Mouse (Mus musculus) liver, postnatal 0 days (tissue): ENCODE data around the gene Rnf135.

Experiments used
- CTCF ChIP-seq: sonication (generic); IDR thresholded peaks from 2 replicates; pipeline ENCODE4 v1.5.1; 2016; ENCODE audit warnings: antibody characterized with exemption, low read depth
- EP300 ChIP-seq: IDR thresholded peaks from 2 replicates; pipeline ENCODE4 v1.6.1; 2016; ENCODE audit warnings: antibody characterized with exemption, low read depth, mild to moderate bottlenecking

DNA sequence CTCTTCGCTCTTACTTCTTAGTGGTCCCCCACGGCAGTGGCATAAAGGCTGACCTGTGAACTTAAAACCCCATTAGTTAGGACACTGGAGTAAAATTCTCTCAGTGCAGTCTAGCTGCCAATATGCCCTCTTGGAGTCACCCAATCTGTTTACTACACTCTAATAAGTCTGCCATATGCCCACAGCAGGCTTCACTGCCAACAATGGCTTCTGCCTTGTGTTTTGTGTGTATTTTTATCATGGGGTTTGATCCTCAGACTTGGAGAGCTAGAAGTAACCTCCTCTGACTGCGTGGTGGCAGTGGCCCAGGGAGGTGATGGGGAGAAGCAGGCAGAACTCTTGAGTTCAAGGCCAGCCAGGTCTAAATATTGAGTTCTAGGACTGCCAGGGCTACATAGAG lies 20.4 kb downstream of the Rnf135 start:
- TF ChIP-seq CTCF (no peak), EP300 (no peak)
